Mouse (Mus musculus) neural tube, embryonic 12.5 days (tissue): ENCODE data around the gene Nt5e. TPM values are rescaled to one million over a fixed set of nuclear protein-coding genes. Genes with fewer than 3 reads are reported as not detected.

Experiments used
- ATAC-seq: fragments of 200-750 bp; cut with Nextera tagmentation; 2 replicates; pipeline ENCODE4 v1.8.0; 2017; ENCODE audit warnings: low read depth, mild to moderate bottlenecking, moderate TSS enrichment, moderate library complexity; ENCODE audit not compliant: low FRiP score
- H3K27ac ChIP-seq: fragments of 300-500 bp; sonication (generic); 2 replicates; pipeline ENCODE4 v1.5.1; 2016
- H3K27me3 ChIP-seq: fragments of 300-500 bp; sonication (generic); replicated peaks from 2 replicates; pipeline ENCODE4 v1.6.1; 2016; ENCODE audit warnings: mild to moderate bottlenecking
- H3K36me3 ChIP-seq: fragments of 300-500 bp; sonication (generic); 2 replicates; pipeline ENCODE4 v1.6.1; 2016; ENCODE audit warnings: mild to moderate bottlenecking
- H3K4me1 ChIP-seq: fragments of 300-500 bp; sonication (generic); 2 replicates; pipeline ENCODE4 v1.6.1; 2016
- H3K4me2 ChIP-seq: fragments of 300-500 bp; sonication (generic); replicated peaks from 2 replicates; pipeline ENCODE4 v1.6.1; 2016; ENCODE audit warnings: mild to moderate bottlenecking
- H3K4me3 ChIP-seq: fragments of 300-500 bp; sonication (generic); 2 replicates; pipeline ENCODE4 v1.5.1; 2016
- H3K9ac ChIP-seq: fragments of 300-500 bp; sonication (generic); 2 replicates; pipeline ENCODE4 v1.6.1; 2016; ENCODE audit warnings: mild to moderate bottlenecking
- H3K9me3 ChIP-seq: fragments of 300-500 bp; sonication (generic); 2 replicates; pipeline ENCODE4 v1.6.1; 2016; ENCODE audit warnings: mild to moderate bottlenecking
- WGBS: fragments of 180-500 bp; shearing (Covaris S2); methylation state at CpG from one replicate; pipeline ENCODE4 v1.1.7; 2016; 5-methylcytosine and 5-hydroxymethylcytosine counted together
- polyA plus RNA-seq: library from polyadenylated mRNA; unstranded; fragments of >200 nt; fragmentation: Nextera tagmentation; extraction: Ambion mirVana; gene quantifications from 2 replicates; pipeline ENCODE4 v1.2.1, GENCODE M21; 2016

The Nt5e gene
- polyA plus RNA-seq, 1 experiment from 2014 or later, result 0.86 TPM

DNA sequence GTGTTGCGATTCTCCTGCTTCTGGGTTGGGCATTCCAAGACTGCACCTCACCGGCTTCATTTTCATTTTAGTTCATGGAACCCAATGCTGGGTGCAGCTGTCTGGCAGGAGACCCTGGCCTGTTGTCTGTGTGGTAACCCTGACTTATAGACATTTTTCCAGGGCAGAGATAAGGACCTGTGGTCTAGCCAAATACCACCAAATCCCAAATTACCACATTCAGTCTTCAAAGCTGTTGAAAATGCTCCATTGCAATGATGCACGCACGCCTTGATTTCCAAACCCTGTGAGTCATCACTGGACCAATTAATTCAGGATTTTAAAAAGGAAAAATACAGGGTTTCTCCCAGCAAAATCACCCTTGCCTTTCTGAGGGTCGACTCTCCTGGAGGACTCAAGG, 41.5 kb downstream of the Nt5e start:
- H3K27me3 ChIP-seq, result no peaks in the 10 kb centered on the region
- 94% methylated on average over 5 of the region's 5 CpGs for WGBS

DNA sequence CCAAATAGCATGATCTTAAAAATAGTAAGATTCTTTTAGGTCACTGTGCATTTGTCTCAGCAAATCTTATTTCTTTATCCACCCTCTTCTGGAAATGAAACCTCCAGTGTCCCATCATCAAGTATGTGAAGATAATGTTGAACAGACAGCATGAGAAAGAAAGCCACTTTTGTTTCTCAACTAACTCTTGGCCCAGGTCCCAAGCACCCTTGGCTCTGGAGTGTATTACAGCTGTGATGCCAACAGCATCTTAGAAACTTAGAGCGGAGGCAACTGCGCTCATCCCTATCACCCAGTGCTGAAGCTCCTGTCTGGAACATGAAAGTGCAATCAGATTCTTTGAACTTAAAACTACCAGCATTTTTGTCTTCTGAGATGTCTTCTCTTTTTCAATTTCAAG, 42.7 kb downstream of the Nt5e start:
- Histone ChIP-seq H3K4me3 (no peak overlapping the region), H3K27me3 (no peaks in the 10 kb centered on the region), H3K9me3 (no peaks in the 10 kb centered on the region), H3K9ac (no peak overlapping the region), H3K4me2 (no peak overlapping the region), H3K27ac (no peak overlapping the region), H3K36me3 (no peaks in the 10 kb centered on the region), H3K4me1 (no peaks in the 10 kb centered on the region)
- no peak for ATAC-seq
- 98% methylated on average over 2 of the region's 2 CpGs for WGBS

More for the DNA sequence above, 41.5 kb downstream of the Nt5e start:
- ATAC-seq, result no peak
- Histone ChIP-seq H3K27ac (no peak overlapping the region), H3K4me3 (no peak overlapping the region), H3K9ac (no peak overlapping the region), H3K36me3 (no peaks in the 10 kb centered on the region), H3K4me1 (no peaks in the 10 kb centered on the region), H3K9me3 (no peaks in the 10 kb centered on the region), H3K4me2 (no peak overlapping the region)

DNA sequence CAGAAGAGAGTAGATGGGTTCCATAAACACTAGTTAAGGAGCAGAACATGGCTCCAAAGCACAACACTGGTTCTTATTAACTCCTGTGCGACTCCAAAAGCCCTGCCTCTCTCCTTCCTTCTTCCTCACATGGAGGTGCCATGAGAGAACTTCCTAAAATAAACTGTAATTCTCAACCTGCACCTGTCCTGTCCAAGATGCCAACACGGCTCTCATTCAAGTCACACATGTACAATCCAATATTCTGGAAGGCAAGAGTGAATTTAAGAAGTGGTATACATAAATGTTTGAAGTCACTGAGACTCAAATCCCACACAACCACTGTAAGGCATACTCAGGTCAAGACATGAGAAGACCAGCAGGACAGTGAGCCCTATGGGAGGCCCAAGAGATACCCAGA, 44.2 kb downstream of the Nt5e start:
- H3K4me3 ChIP-seq, result no peak overlapping the region
- ATAC-seq, result no peak
- no peak overlapping the region for H3K4me2 ChIP-seq
- no peaks in the 10 kb centered on the region for H3K36me3 ChIP-seq
- H3K4me1 ChIP-seq, result no peaks in the 10 kb centered on the region
- no peak overlapping the region for H3K27ac ChIP-seq
- 86% methylated on average over 2 of the region's 2 CpGs for WGBS
- H3K27me3 ChIP-seq, result no peaks in the 10 kb centered on the region
- H3K9ac ChIP-seq, result no peak overlapping the region
- no peaks in the 10 kb centered on the region for H3K9me3 ChIP-seq

DNA sequence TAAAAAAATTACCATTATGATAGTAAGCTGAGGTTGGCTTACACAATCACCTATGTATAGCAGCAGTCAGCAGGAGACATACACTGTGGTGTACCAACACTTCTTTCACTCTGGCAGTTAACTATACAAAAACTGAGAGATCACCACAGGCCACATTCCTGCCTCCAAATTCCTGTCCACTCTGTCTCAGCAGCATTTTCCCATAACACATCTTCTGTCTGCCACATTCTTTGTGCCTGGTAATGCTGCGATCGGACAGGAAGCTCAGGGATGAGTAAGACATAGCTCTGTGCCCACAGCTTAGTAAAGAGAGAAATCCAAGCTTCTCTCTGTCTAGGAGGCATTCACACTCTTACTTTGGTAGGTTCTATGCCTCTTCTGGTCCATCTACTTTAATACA, 46.0 kb downstream of the Nt5e start:
- H3K4me3 ChIP-seq, result no peak overlapping the region
- H3K27me3 ChIP-seq, result no peaks in the 10 kb centered on the region
- no peak overlapping the region for H3K4me2 ChIP-seq
- no peaks in the 10 kb centered on the region for H3K4me1 ChIP-seq
- no peak overlapping the region for H3K27ac ChIP-seq
- WGBS, result 88% methylated on average over 2 of the region's 2 CpGs
- no peak overlapping the region for H3K9ac ChIP-seq
- ATAC-seq, result no peak
- H3K9me3 ChIP-seq, result no peaks in the 10 kb centered on the region
- H3K36me3 ChIP-seq, result no peaks in the 10 kb centered on the region

DNA sequence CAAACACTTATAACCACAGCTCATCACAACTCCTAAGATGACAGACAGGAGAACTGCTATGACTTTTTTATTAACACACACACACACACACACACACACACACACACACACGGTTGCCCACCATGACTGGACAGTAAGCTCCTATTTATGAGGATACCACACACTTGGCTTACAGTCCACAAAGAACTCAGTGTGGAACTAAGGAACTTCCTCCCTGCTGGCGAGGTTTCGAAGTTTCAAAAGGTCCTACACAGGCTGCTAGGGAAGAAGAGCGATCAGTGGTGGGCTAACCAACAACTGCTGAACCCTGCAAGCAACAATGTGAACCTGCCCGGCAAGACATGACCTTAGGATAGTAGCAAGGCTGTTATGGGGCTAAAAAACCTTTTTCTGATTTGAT, 50.5 kb downstream of the Nt5e start:
- H3K4me2 ChIP-seq, result no peak overlapping the region
- no peaks in the 10 kb centered on the region for H3K9me3 ChIP-seq
- ATAC-seq, result no peak
- H3K4me3 ChIP-seq, result no peak overlapping the region
- H3K36me3 ChIP-seq, result peaks cover 21% of the 10 kb centered on the region; the same call in 1 of the 2 replicates
- no peak overlapping the region for H3K9ac ChIP-seq
- no peak overlapping the region for H3K27ac ChIP-seq
- no peaks in the 10 kb centered on the region for H3K27me3 ChIP-seq
- no peaks in the 10 kb centered on the region for H3K4me1 ChIP-seq
- WGBS, result 87% methylated on average over 5 of the region's 5 CpGs

DNA sequence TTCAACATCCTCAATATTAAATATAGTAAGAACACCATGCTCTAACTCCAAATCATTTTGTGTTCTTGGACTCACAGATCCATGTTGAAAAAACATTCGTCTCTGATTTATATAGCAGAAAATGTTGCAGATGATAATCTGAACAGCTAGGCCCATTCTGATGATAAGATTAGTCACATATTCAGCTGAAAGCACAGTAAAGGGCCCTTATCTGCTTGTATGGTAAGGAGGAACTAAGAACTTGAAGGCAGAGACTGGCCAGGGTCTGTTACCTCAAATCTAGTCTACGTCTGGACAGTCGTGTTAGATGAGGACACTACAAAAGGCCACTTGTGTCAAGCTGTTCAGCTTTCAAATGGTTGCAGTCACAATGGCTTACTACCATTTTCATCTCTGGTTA, 52.1 kb downstream of the Nt5e start:
- no peak overlapping the region for H3K27ac ChIP-seq
- ATAC-seq, result no peak
- H3K9me3 ChIP-seq, result no peaks in the 10 kb centered on the region
- peaks cover 26% of the 10 kb centered on the region; the same call in 1 of the 2 replicates for H3K36me3 ChIP-seq
- no peak overlapping the region for H3K4me3 ChIP-seq
- H3K4me2 ChIP-seq, result no peak overlapping the region
- no peak overlapping the region for H3K9ac ChIP-seq
- no peaks in the 10 kb centered on the region for H3K4me1 ChIP-seq
- 87% methylated on average over 3 of the region's 3 CpGs for WGBS
- H3K27me3 ChIP-seq, result no peaks in the 10 kb centered on the region

DNA sequence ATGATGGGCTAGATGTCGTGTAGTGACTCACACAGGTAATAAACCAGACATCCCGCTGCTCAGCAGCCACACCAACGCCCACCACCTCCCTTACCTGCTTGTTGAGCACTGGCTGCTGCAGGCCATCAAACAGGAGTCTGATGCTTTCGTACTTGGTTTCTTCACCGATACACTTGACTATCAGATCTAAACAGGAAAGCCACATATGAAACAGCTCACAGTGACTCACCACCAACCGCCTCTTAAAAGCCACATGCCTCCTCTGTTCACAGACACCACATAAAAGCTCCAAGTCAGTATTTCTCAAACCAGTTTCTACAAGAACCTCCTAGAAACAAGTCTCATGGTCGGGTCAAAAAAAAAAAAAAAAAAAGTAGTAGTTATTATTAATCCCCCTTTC, 53.1 kb downstream of the Nt5e start:
- Histone ChIP-seq H3K9me3 (no peaks in the 10 kb centered on the region), H3K9ac (no peak overlapping the region), H3K27me3 (no peaks in the 10 kb centered on the region), H3K4me3 (no peak overlapping the region), H3K27ac (no peak overlapping the region), H3K36me3 (peaks cover 29% of the 10 kb centered on the region; the same call in 1 of the 2 replicates), H3K4me1 (no peaks in the 10 kb centered on the region), H3K4me2 (no peak overlapping the region)
- 79% methylated on average over 7 of the region's 7 CpGs for WGBS
- ATAC-seq, result no peak

DNA sequence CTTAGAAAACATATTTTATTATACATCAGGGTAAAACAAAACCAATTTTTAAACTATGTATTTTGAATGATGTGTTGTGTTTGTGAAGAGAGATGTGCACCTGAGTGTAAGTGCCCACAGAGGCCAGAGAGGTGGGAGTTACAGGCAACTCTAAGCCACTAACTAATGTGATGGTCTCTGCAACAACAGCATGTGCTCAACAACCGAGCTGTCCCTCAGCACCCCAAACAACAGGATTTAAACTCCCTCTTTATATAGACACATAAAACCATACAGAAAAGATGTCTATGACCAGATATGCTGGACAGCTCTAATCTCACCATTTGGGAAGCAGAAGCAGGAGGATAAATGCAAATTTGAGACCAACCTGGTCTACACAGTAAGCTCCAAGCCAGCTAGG, 53.5 kb downstream of the Nt5e start:
- Histone ChIP-seq H3K4me1 (no peaks in the 10 kb centered on the region), H3K9ac (no peak overlapping the region), H3K4me2 (no peak overlapping the region), H3K27ac (no peak overlapping the region), H3K9me3 (no peaks in the 10 kb centered on the region), H3K36me3 (peaks cover 29% of the 10 kb centered on the region; the same call in 1 of the 2 replicates), H3K4me3 (no peak overlapping the region), H3K27me3 (no peaks in the 10 kb centered on the region)
- no peak for ATAC-seq
- WGBS, result 85% methylated on average over 1 of the region's 1 CpGs

DNA sequence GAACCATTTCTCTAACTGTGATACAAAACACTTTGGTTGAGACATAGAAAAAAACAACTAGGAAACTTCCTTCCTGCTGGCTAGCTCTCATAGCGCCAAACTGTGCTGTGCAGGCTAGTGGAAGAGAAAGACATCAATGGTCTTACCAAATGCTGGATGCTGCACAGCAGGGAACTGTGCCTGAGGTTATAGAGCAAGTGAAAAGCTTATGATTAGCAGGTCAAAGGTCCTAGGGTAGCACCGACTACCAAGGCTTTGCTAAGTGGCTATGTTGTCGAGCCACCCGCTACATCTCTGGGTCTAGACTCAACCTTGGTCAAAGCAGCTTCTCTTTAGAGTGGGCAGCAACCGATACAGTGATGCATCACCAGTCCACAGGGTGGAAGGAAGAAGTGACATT, 61.8 kb downstream of the Nt5e start:
- Histone ChIP-seq H3K27me3 (no peaks in the 10 kb centered on the region), H3K27ac (no peak overlapping the region), H3K36me3 (peaks cover 22% of the 10 kb centered on the region), H3K4me2 (no peak overlapping the region), H3K4me3 (no peak overlapping the region), H3K9me3 (no peaks in the 10 kb centered on the region), H3K9ac (no peak overlapping the region), H3K4me1 (no peaks in the 10 kb centered on the region)
- ATAC-seq, result no peak
- 76% methylated on average over 5 of the region's 5 CpGs for WGBS

DNA sequence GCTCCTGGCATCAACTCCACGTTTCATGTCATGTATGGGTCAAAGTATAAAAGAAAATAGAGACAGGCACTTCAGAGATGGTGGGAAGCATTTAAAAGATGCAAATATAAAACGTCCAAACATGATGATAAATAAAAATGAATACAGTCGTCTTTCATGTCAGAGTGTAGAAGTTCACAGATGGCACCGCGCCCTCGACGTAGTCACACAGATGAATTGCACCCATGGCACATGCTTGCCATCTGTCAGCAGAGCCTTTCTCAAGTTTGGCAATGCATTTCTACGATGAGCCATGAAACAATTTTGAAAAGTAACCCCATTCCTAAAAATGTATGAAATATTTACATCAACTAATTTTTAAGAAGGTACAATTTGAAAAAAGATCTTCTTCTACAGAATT, 67.9 kb downstream of the Nt5e start:
- H3K9ac ChIP-seq, result no peak overlapping the region
- H3K27me3 ChIP-seq, result no peaks in the 10 kb centered on the region
- H3K9me3 ChIP-seq, result no peaks in the 10 kb centered on the region
- no peak for ATAC-seq
- H3K4me2 ChIP-seq, result no peak overlapping the region
- H3K4me3 ChIP-seq, result no peak overlapping the region
- no peak overlapping the region for H3K27ac ChIP-seq
- 76% methylated on average over 8 of the region's 8 CpGs for WGBS
- no peaks in the 10 kb centered on the region for H3K4me1 ChIP-seq
- peaks cover 23% of the 10 kb centered on the region for H3K36me3 ChIP-seq

DNA sequence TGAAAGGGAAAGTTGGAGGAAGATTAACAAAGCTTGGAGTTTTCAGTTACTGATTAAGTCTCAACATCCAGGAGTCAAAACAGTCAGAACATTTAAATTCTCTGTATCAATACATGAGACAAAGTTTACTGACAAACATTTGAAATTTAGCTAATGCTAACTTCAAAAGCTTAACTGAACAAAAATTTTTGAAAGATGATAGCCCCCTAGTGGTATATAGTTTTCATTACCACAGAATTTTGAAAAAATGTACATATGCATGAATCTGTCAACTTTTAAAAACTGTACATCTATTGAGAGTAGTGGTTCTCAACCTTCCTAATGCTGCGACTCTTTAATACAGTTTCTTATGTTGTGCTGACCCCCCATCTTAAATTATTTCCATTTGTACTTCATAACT, 71.5 kb downstream of the Nt5e start:
- Histone ChIP-seq H3K9ac (no peak overlapping the region), H3K4me3 (no peak overlapping the region), H3K4me2 (no peak overlapping the region), H3K36me3 (peaks cover 21% of the 10 kb centered on the region), H3K27ac (no peak overlapping the region), H3K4me1 (no peaks in the 10 kb centered on the region), H3K9me3 (no peaks in the 10 kb centered on the region), H3K27me3 (no peaks in the 10 kb centered on the region)
- no peak for ATAC-seq
- 85% methylated on average over 1 of the region's 1 CpGs for WGBS

DNA sequence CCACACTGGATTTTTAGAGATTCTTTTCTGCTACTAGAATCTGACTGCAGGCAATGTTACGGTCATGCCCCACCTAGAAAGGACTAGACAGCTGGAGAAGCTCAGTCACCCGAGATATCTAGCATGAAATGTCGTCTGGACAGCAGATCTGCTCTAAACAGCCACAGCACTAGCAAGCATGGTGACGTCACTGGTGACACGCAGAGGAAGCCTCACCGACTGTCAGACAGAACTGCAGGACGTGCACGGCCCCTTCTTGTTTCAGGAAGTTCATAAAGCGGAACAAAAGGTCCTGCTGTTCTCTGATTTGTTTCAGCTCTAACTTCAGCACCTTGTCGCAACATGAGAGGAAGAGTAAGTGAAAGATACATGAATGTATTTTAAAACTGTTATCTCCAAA, 77.1 kb downstream of the Nt5e start:
- H3K27me3 ChIP-seq, result no peaks in the 10 kb centered on the region
- no peaks in the 10 kb centered on the region for H3K9me3 ChIP-seq
- H3K36me3 ChIP-seq, result peaks cover 14% of the 10 kb centered on the region
- 67% methylated on average over 10 of the region's 10 CpGs for WGBS
- no peak overlapping the region for H3K27ac ChIP-seq
- H3K4me1 ChIP-seq, result no peaks in the 10 kb centered on the region
- no peak overlapping the region for H3K4me2 ChIP-seq
- no peak for ATAC-seq
- H3K9ac ChIP-seq, result no peak overlapping the region
- no peak overlapping the region for H3K4me3 ChIP-seq

DNA sequence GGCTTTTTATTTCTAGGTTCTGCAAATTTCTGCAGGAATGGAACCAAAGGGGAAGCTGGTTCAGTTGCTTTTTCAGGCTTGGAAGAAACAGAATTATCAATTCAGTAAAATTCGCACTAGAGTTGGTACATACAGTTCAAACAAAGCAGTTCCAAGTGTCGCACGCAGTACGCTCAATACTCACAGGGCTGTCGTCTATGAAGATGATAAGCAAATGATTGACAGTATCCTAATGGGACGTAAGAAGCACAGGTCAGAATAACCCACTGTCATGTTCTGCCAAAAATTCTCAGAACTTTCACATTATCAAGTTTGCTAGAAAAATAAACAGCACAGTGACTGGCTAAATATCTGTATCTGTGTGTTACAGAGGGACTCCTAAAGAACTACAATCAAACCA, 77.5 kb downstream of the Nt5e start:
- no peak for ATAC-seq
- Histone ChIP-seq H3K27ac (no peak overlapping the region), H3K9me3 (no peaks in the 10 kb centered on the region), H3K4me2 (no peak overlapping the region), H3K4me1 (no peaks in the 10 kb centered on the region), H3K4me3 (no peak overlapping the region), H3K9ac (no peak overlapping the region), H3K36me3 (peaks cover 14% of the 10 kb centered on the region), H3K27me3 (no peaks in the 10 kb centered on the region)
- 91% methylated on average over 6 of the region's 6 CpGs for WGBS
